Comparison of ENCODE assay signal across 8 mouse cellular contexts in the genomic region with DNA sequence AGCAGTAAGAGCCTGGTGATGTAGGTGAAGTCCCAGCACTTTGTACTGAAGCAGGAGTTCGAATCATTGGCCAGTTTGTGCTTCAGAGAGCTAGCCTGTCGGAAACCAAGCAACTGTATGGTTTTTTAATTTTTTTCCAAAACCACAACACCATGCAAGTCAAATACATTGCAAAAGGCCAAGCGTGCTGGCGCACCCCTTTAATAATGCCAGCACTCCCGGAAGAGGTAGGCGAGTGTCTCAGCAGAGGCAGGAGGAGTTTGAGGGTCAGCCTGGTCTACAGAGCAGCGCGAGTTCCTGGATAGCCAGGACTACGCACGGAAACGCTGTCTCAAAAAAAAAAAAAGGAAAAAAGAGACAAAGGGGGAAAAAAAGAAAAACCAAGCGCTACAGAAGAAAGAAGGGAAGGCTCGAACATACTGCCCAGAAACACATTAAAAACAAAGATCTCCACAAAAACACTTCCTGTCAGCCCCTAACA. TPM values are rescaled to one million over a fixed set of nuclear protein-coding genes. Genes with fewer than 3 reads are reported as not detected.
DNase-seq lines count a peak whose midpoint lies in the region; ATAC-seq and TF ChIP-seq lines count a peak whose summit lies in the region.

No protein-coding gene starts in this region.

- intact Hi-C loops in heart, postnatal 25 days (cut with DNase I) = loop anchor here (2.0 to 10.0 kb wide), 5 partner anchors 24 to 226 kb away; a partner anchor contains a TSS

- H3K4me2 ChIP-seq in hindbrain, embryonic 15.5 days = peak overlapping the region; percentile 64
- peak overlapping the region; percentile 84 for H3K4me2 ChIP-seq in liver, embryonic 13.5 days
- peak overlapping the region; percentile 95 for H3K4me2 ChIP-seq in myocyte (ENCODE audit: low read depth)

- no peaks in the 10 kb centered on the region for H3K27me3 ChIP-seq in forebrain, embryonic 10.5 days (ENCODE audit: poor library complexity, severe bottlenecking)
- no peaks in the 10 kb centered on the region for H3K27me3 ChIP-seq in hindbrain, embryonic 15.5 days
- H3K27me3 ChIP-seq in liver, embryonic 13.5 days = no peaks in the 10 kb centered on the region
- H3K27me3 ChIP-seq in myocyte (ENCODE audit: control insufficient read depth, insufficient read depth, insufficient read length) = no peaks in the 10 kb centered on the region

- H3K27ac ChIP-seq in forebrain, embryonic 10.5 days = peak overlapping the region; percentile 98
- peak overlapping the region; percentile 88 for H3K27ac ChIP-seq in hindbrain, embryonic 15.5 days (replicated peaks)
- H3K27ac ChIP-seq in liver, embryonic 13.5 days = peak overlapping the region; percentile 91

- H3K4me3 ChIP-seq in forebrain, embryonic 10.5 days = peak overlapping the region; percentile 98
- H3K4me3 ChIP-seq in hindbrain, embryonic 15.5 days = peak overlapping the region; percentile 91
- peak overlapping the region; percentile 100 for H3K4me3 ChIP-seq in liver, embryonic 13.5 days (replicated peaks)
- H3K4me3 ChIP-seq in myocyte = peak overlapping the region; percentile 89

- H3ac ChIP-seq in myocyte (ENCODE audit: control insufficient read depth, insufficient read length) = peak overlapping the region; percentile 49

- TF ChIP-seq POLR2A in myocyte (IDR thresholded peaks at IDR 0.05; ENCODE audit: insufficient read length, low read depth) = no peak

- peak; percentile 96 for DNase-seq in heart, adult 11 months
- DNase-seq in heart, postnatal 25 days (ENCODE audit: low spot score) = no peak
- DNase-seq in adrenal gland, adult 8-10 months = peak; percentile 21
- no peak for DNase-seq in forebrain, embryonic 10.5 days (ENCODE audit: extremely low spot score, low spot score)
- peak; percentile 44 for DNase-seq in liver, embryonic 13.5 days
- DNase-seq in thymus, postnatal 14 days = peak; percentile 51

- WGBS in forebrain, embryonic 10.5 days = 11% methylated on average over 13 of the region's 13 CpGs
- WGBS in hindbrain, embryonic 15.5 days = 14% methylated on average over 12 of the region's 13 CpGs
- WGBS in liver, embryonic 13.5 days (ENCODE audit: insufficient replicate concordance) = 3% methylated on average over 13 of the region's 13 CpGs

- H3K9me3 ChIP-seq in forebrain, embryonic 10.5 days = no peaks in the 10 kb centered on the region
- no peaks in the 10 kb centered on the region for H3K9me3 ChIP-seq in hindbrain, embryonic 15.5 days
- H3K9me3 ChIP-seq in liver, embryonic 13.5 days (replicated peaks) = no peaks in the 10 kb centered on the region

- peaks cover 45% of the 10 kb centered on the region for H3K79me2 ChIP-seq in myocyte (ENCODE audit: control insufficient read depth, insufficient read depth)

- ATAC-seq in hindbrain, embryonic 15.5 days (ENCODE audit: low FRiP score, low read depth) = peak; percentile 75
- ATAC-seq in liver, embryonic 13.5 days (ENCODE audit: low read depth) = peak; percentile 81

- peaks cover 20% of the 10 kb centered on the region for H3K4me1 ChIP-seq in forebrain, embryonic 10.5 days
- H3K4me1 ChIP-seq in hindbrain, embryonic 15.5 days (replicated peaks) = peaks cover 29% of the 10 kb centered on the region
- peaks cover 34% of the 10 kb centered on the region for H3K4me1 ChIP-seq in liver, embryonic 13.5 days (replicated peaks)

- peaks cover 22% of the 10 kb centered on the region for H3K36me3 ChIP-seq in forebrain, embryonic 10.5 days (replicated peaks)
- no peaks in the 10 kb centered on the region for H3K36me3 ChIP-seq in hindbrain, embryonic 15.5 days
- peaks cover 16% of the 10 kb centered on the region for H3K36me3 ChIP-seq in liver, embryonic 13.5 days
- H3K36me3 ChIP-seq in myocyte (ENCODE audit: control insufficient read depth, insufficient read depth) = peaks cover 9% of the 10 kb centered on the region

- peak overlapping the region; percentile 62 for H3K9ac ChIP-seq in hindbrain, embryonic 15.5 days
- peak overlapping the region; percentile 100 for H3K9ac ChIP-seq in liver, embryonic 13.5 days

TF ChIP-seq in myocyte, 11 proteins besides CTCF, POLR2A, EP300 and RAD21:
- TF ChIP-seq REST (IDR thresholded peaks at IDR 0.05; ENCODE audit: insufficient read depth, insufficient read length) (no peak), USF1 (IDR thresholded peaks at IDR 0.05; ENCODE audit: low read depth) (no peak), MYOG (IDR thresholded peaks at IDR 0.05; ENCODE audit: control insufficient read depth in 1 of 3, insufficient read depth in 1 of 3, insufficient read length in 2 of 3, low read depth in 2 of 3) (no peak), CEBPB (IDR thresholded peaks at IDR 0.05; ENCODE audit: insufficient read depth, poor library complexity, severe bottlenecking) (no peak), E2F4 (IDR thresholded peaks at IDR 0.05; ENCODE audit: insufficient read depth) (no peak), MAX (IDR thresholded peaks at IDR 0.05; ENCODE audit: low read depth) (no peak), MYOD1 (IDR thresholded peaks at IDR 0.05; ENCODE audit: control insufficient read depth in 1 of 3, insufficient read length in 2 of 3, low read depth in 2 of 3) (no peak), POLR2AphosphoS2 (IDR thresholded peaks at IDR 0.05; ENCODE audit: insufficient read length, low read depth) (no peak), TCF3 (IDR thresholded peaks at IDR 0.05; ENCODE audit: insufficient read length, low read depth) (no peak)
TF ChIP-seq in myocyte: peak in this region for 0.

RNA-seq across cellular contexts. Expression of a gene that starts 0.3 kb away (rescaled TPM):
- total RNA-seq in heart, postnatal 25 days (2021) = 10 to 100 TPM; 59.5 to 71.5 TPM
- total RNA-seq in adrenal gland, adult 8-10 months (2022) = 100 to 1,000 TPM; 149 to 159 (median 152) TPM
- polyA plus RNA-seq in forebrain, embryonic 10.5 days (2016; fragmentation: Nextera tagmentation; extraction: Ambion mirVana) = 406 and 461 TPM in 2 replicates
- polyA plus RNA-seq in hindbrain, embryonic 15.5 days (2015; fragmentation: Nextera tagmentation; extraction: Ambion mirVana) = 244 and 265 TPM in 2 replicates
- polyA plus RNA-seq in liver, embryonic 13.5 days (2015; fragmentation: Nextera tagmentation; extraction: Ambion mirVana) = 204 and 266 TPM in 2 replicates
- 36.4 TPM for polyA plus RNA-seq in myocyte (2012; fragmentation: generic; extraction: Trizol)

RNA-seq across cellular contexts. Expression of a gene that starts 24.4 kb away (rescaled TPM):
- 10 to 100 TPM; 21.4 to 23.6 TPM for total RNA-seq in heart, postnatal 25 days (2021)
- total RNA-seq in adrenal gland, adult 8-10 months (2022) = 10 to 100 TPM; 16.2 to 26.2 (median 21.0) TPM
- 44.4 and 48.0 TPM in 2 replicates for polyA plus RNA-seq in forebrain, embryonic 10.5 days (2016; fragmentation: Nextera tagmentation; extraction: Ambion mirVana)
- 31.8 and 32.6 TPM in 2 replicates for polyA plus RNA-seq in hindbrain, embryonic 15.5 days (2015; fragmentation: Nextera tagmentation; extraction: Ambion mirVana)
- 40.8 and 42.1 TPM in 2 replicates for polyA plus RNA-seq in liver, embryonic 13.5 days (2015; fragmentation: Nextera tagmentation; extraction: Ambion mirVana)
- polyA plus RNA-seq in myocyte (2012; fragmentation: generic; extraction: Trizol) = 14.3 TPM

RNA-seq across cellular contexts. Expression of a gene that starts 36.0 kb away (rescaled TPM):
- 100 to 1,000 TPM; 119 to 124 TPM for total RNA-seq in heart, postnatal 25 days (2021)
- total RNA-seq in adrenal gland, adult 8-10 months (2022) = 10 to 100 TPM; 85.6 to 99.8 (median 95.5) TPM
- 10.3 and 11.8 TPM in 2 replicates for polyA plus RNA-seq in forebrain, embryonic 10.5 days (2016; fragmentation: Nextera tagmentation; extraction: Ambion mirVana)
- polyA plus RNA-seq in hindbrain, embryonic 15.5 days (2015; fragmentation: Nextera tagmentation; extraction: Ambion mirVana) = 15.3 and 16.0 TPM in 2 replicates
- 5.1 and 6.0 TPM in 2 replicates for polyA plus RNA-seq in liver, embryonic 13.5 days (2015; fragmentation: Nextera tagmentation; extraction: Ambion mirVana)
- 12.4 TPM for polyA plus RNA-seq in myocyte (2012; fragmentation: generic; extraction: Trizol)

RNA-seq across cellular contexts. Expression of a gene that starts 39.3 kb away (rescaled TPM):
- total RNA-seq in heart, postnatal 25 days (2021) = 10 to 100 TPM; 39.1 to 45.6 TPM
- total RNA-seq in adrenal gland, adult 8-10 months (2022) = 10 to 100 TPM; 11.4 to 16.6 (median 14.4) TPM
- polyA plus RNA-seq in forebrain, embryonic 10.5 days (2016; fragmentation: Nextera tagmentation; extraction: Ambion mirVana) = 27.3 and 28.7 TPM in 2 replicates
- polyA plus RNA-seq in hindbrain, embryonic 15.5 days (2015; fragmentation: Nextera tagmentation; extraction: Ambion mirVana) = 93.0 and 94.6 TPM in 2 replicates
- polyA plus RNA-seq in liver, embryonic 13.5 days (2015; fragmentation: Nextera tagmentation; extraction: Ambion mirVana) = 20.2 and 24.7 TPM in 2 replicates
- 0.24 TPM for polyA plus RNA-seq in myocyte (2012; fragmentation: generic; extraction: Trizol)

Comparison
In these comparisons a context has a peak if more than half of its experiments do, and no peak if none do; other contexts are left out.
1. DNase-seq: peak in heart, adult 11 months (single experiment), adrenal gland, adult 8-10 months (single experiment), liver, embryonic 13.5 days (single experiment) and thymus, postnatal 14 days (single experiment); none in heart, postnatal 25 days (single experiment) and forebrain, embryonic 10.5 days (single experiment).
2. Peak in every context shown above with its lines, with median percentiles within 50 percentile points of each other: H3K27ac ChIP-seq, H3K4me3 ChIP-seq and H3K4me2 ChIP-seq.